Mouse (Mus musculus): ENCODE data around the gene Hoxd10.

DNA sequence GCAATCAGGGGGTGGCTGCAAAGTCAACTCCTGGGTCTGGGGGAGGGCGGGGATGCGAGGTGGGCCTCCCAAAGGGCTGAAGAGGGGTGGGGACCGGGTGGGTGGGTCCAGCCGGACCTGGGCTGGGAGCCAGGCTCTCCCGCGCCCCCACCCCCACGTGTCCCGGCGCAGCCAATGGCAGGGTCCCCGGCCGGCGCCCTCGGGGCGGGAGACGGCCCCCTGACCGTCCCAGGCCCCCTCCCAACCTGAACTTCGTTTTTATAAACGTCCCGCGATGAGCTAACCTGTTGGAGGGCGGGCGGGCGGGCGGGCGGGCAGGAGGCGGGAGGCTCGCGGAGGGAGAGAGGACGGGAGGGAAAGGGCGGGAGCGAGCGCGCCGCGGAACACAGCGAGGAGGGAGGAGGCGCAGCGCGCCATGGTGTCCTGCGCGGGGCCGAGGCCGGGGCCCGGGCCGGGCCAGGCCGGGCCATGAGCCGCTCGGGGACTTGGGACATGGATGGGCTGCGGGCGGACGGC is 23.8 kb upstream of the Hoxd10 start, which contains the start of gene Hoxd13:
- no peak for TF ChIP-seq CTCF (IDR thresholded peaks at IDR 0.05; ENCODE audit: low read depth)
- TF ChIP-seq EP300 (IDR thresholded peaks at IDR 0.05; ENCODE audit: low read depth), result no peak
